In genomic region chr2:70566603-70566981, GRCm38 (mm10) we compare ENCODE assay signal across 11 mouse cellular contexts. TPM values are rescaled to one million over a fixed set of nuclear protein-coding genes. Genes with fewer than 3 reads are reported as not detected.
DNase-seq lines count a peak whose midpoint lies in the region; ATAC-seq and TF ChIP-seq lines count a peak whose summit lies in the region.
"Had no signal": no experiment of that assay in that cellular context is flagged by ENCODE, and none has a peak within 500 bp of the region (broad histone marks: within the 10 kb centered on the region; RNA-seq: fewer than 3 reads in every experiment).

No protein-coding gene starts in this region.

- TF ChIP-seq CTCF in kidney, postnatal 0 days (IDR thresholded peaks at IDR 0.05; ENCODE audit: low read depth) = no peak
- no peak for TF ChIP-seq CTCF in cortical plate, adult 2 months (IDR thresholded peaks at IDR 0.05; ENCODE audit: extremely low read depth, insufficient read depth, low read length)

- WGBS in kidney, postnatal 0 days = 8% methylated on average over 18 of the region's 18 CpGs
- 3% methylated on average over 18 of the region's 18 CpGs for WGBS in forebrain, embryonic 16.5 days
- 2% methylated on average over 18 of the region's 18 CpGs for WGBS in midbrain, embryonic 15.5 days

- ATAC-seq in kidney, postnatal 0 days (replicated peaks; ENCODE audit: low FRiP score, low read depth) = no peak
- no peak for ATAC-seq in forebrain, embryonic 16.5 days
- no peak for ATAC-seq in midbrain, embryonic 15.5 days (replicated peaks)
- ATAC-seq: Patski had no signal

- no peak overlapping the region; the same call in 1 of the 2 replicates for H3K4me3 ChIP-seq in kidney, postnatal 0 days (replicated peaks; ENCODE audit: low read depth, low read length)
- H3K4me3 ChIP-seq in cortical plate, adult 2 months (ENCODE audit: insufficient read depth, low read length) = peak overlapping the region; percentile 45; the same call in 1 of the 2 replicates
- peak overlapping the region; percentile 53 for H3K4me3 ChIP-seq in forebrain, embryonic 16.5 days (replicated peaks; ENCODE audit: low read length)
- peak overlapping the region; percentile 49 for H3K4me3 ChIP-seq in midbrain, embryonic 15.5 days

- H3K4me1 ChIP-seq in kidney, postnatal 0 days (replicated peaks; ENCODE audit: insufficient read depth, low read length) = peaks cover 33% of the 10 kb centered on the region
- H3K4me1 ChIP-seq in cortical plate, adult 2 months (ENCODE audit: control insufficient read depth, insufficient read depth, low read length) = no peaks in the 10 kb centered on the region
- H3K4me1 ChIP-seq in forebrain, embryonic 16.5 days (replicated peaks; ENCODE audit: control insufficient read depth, insufficient read depth, low read length) = peaks cover 38% of the 10 kb centered on the region
- peaks cover 52% of the 10 kb centered on the region for H3K4me1 ChIP-seq in midbrain, embryonic 15.5 days

- no peak overlapping the region for H3K9ac ChIP-seq in kidney, postnatal 0 days (ENCODE audit: low read depth, low read length)
- H3K9ac ChIP-seq in forebrain, embryonic 16.5 days (replicated peaks; ENCODE audit: low read depth, low read length) = peak overlapping the region; percentile 57
- H3K9ac ChIP-seq in midbrain, embryonic 15.5 days = peak overlapping the region; percentile 59
- H3K9ac ChIP-seq: liver, embryonic 14.5 days had no signal

- no peaks in the 10 kb centered on the region for H3K36me3 ChIP-seq in kidney, postnatal 0 days (ENCODE audit: insufficient read depth, low read length)
- no peaks in the 10 kb centered on the region for H3K36me3 ChIP-seq in forebrain, embryonic 16.5 days (ENCODE audit: control insufficient read depth, insufficient read depth)
- H3K36me3 ChIP-seq in midbrain, embryonic 15.5 days (replicated peaks) = no peaks in the 10 kb centered on the region

- H3K4me2 ChIP-seq in kidney, postnatal 0 days (ENCODE audit: low read length) = peak overlapping the region; percentile 85
- H3K4me2 ChIP-seq in forebrain, embryonic 16.5 days (ENCODE audit: low read length) = peak overlapping the region; percentile 65
- H3K4me2 ChIP-seq in midbrain, embryonic 15.5 days = peak overlapping the region; percentile 55

- H3K27ac ChIP-seq in kidney, postnatal 0 days = no peak overlapping the region
- no peak overlapping the region for H3K27ac ChIP-seq in cortical plate, adult 2 months (ENCODE audit: insufficient read depth, low read length)
- peak overlapping the region; percentile 94 for H3K27ac ChIP-seq in forebrain, embryonic 16.5 days (ENCODE audit: low read length)
- H3K27ac ChIP-seq in midbrain, embryonic 15.5 days = peak overlapping the region; percentile 91
- H3K27ac ChIP-seq: liver, embryonic 14.5 days had no signal

- no peak for TF ChIP-seq POLR2A in cortical plate, adult 2 months (IDR thresholded peaks at IDR 0.05; ENCODE audit: extremely low read depth, insufficient read depth, low read length)

- peaks cover 62% of the 10 kb centered on the region for H3K27me3 ChIP-seq in kidney, postnatal 0 days (ENCODE audit: insufficient read depth, low read length)
- peaks cover 42% of the 10 kb centered on the region for H3K27me3 ChIP-seq in forebrain, embryonic 16.5 days (replicated peaks; ENCODE audit: control insufficient read depth, insufficient read depth, low read length)
- peaks cover 51% of the 10 kb centered on the region for H3K27me3 ChIP-seq in midbrain, embryonic 15.5 days (replicated peaks)
- H3K27me3 ChIP-seq: Patski had no signal

- no peak for DNase-seq in kidney, postnatal 0 days (ENCODE audit: low spot score)
- DNase-seq in kidney, postnatal 36 days = no peak
- DNase-seq in spleen, adult 12 weeks (ENCODE audit: low spot score) = no peak
- no peak for DNase-seq in urinary bladder, postnatal 36 days (ENCODE audit: low spot score in 2 of 2)
- DNase-seq in spleen, postnatal 14 days (ENCODE audit: low spot score in 2 of 2) = no peak
- DNase-seq: cerebellum, adult 8-10 months had no signal

- H3K9me3 ChIP-seq in kidney, postnatal 0 days (replicated peaks; ENCODE audit: low read length) = no peaks in the 10 kb centered on the region
- H3K9me3 ChIP-seq in forebrain, embryonic 16.5 days (ENCODE audit: control insufficient read depth, low read length) = no peaks in the 10 kb centered on the region
- no peaks in the 10 kb centered on the region for H3K9me3 ChIP-seq in midbrain, embryonic 15.5 days

RNA-seq across cellular contexts. Expression of gene Gad1, which starts 13.7 kb away (rescaled TPM):
- 0.25 and 0.26 TPM in 2 replicates for polyA plus RNA-seq in kidney, postnatal 0 days (2015; fragmentation: Nextera tagmentation; extraction: Ambion mirVana)
- 310 and 343 TPM in 2 replicates for polyA plus RNA-seq in cortical plate, adult 2 months (2012; rRNA removed)
- 77.5 and 96.0 TPM in 2 replicates for polyA plus RNA-seq in forebrain, embryonic 16.5 days (2015; fragmentation: Nextera tagmentation; extraction: Ambion mirVana)
- polyA plus RNA-seq in midbrain, embryonic 15.5 days (2015; fragmentation: Nextera tagmentation; extraction: Ambion mirVana) = 112 and 128 TPM in 2 replicates

RNA-seq across cellular contexts. Expression of gene Erich2, which starts 58.0 kb away (rescaled TPM):
- 5.6 and 6.8 TPM in 2 replicates for polyA plus RNA-seq in kidney, postnatal 0 days (2015; fragmentation: Nextera tagmentation; extraction: Ambion mirVana)
- 0.44 and 1.3 TPM in 2 replicates for polyA plus RNA-seq in cortical plate, adult 2 months (2012; rRNA removed)
- 1.3 and 2.6 TPM in 2 replicates for polyA plus RNA-seq in forebrain, embryonic 16.5 days (2015; fragmentation: Nextera tagmentation; extraction: Ambion mirVana)
- polyA plus RNA-seq in midbrain, embryonic 15.5 days (2015; fragmentation: Nextera tagmentation; extraction: Ambion mirVana) = 2.8 TPM in 2 replicates
- polyA plus RNA-seq: liver, embryonic 14.5 days had no signal

Comparison
In these comparisons a context has a peak if more than half of its experiments do, and no peak if none do; other contexts are left out.
1. H3K27ac ChIP-seq: peak in forebrain, embryonic 16.5 days (single experiment) and midbrain, embryonic 15.5 days (single experiment); none in kidney, postnatal 0 days (single experiment) and cortical plate, adult 2 months (single experiment).
2. RNA of gene Gad1, which starts 13.7 kb away (polyA plus RNA-seq): 310 to 343 TPM in cortical plate, adult 2 months, 112 to 128 TPM in midbrain, embryonic 15.5 days and 77.5 to 96.0 TPM in forebrain, embryonic 16.5 days; 0.25 to 0.26 TPM in kidney, postnatal 0 days; every median in the first group is over 10 times any median in the second.
3. Peak in every context shown above with its lines, with median percentiles within 50 percentile points of each other: H3K4me2 ChIP-seq.